In the genomic region with DNA sequence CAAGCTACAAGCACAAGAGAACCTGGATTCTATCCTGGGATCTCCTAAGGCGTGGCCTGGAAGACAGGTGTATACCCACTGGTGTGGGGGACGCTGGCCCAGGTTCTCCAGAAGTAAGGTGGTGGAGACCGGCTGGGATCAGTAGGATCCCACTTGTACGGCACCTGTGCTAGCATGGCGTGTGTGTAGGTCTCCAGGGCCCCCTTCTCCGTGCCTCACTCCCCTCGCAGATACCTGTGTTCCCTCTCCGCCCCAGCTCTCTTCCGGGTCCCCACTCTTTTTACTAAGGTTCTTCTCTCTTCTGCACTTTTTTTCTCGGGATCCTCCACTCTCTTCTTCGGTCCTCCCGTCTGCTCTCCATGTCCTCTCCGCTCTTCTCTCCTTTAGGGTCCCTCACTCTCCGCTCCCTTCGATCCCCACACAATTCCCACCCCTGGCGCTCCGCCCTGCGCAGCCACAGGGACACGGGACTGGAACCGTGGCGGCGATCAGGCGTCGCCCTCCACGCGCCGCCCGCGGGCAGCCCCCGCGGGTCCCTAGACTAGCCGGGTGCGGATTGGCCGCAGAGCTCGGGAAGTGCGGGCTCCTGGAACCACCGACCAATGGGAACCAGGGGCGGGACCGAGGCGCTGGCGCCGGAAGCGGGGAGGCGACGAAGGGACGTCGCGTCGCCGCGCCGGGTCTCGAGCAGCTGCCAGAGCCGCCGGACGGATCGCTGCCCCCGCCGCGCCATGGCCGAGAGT, we compare ENCODE assay signal across 1 mouse cellular context.
TF ChIP-seq lines count a peak whose summit lies in the region.

A gene (plus strand): TSS at position 627 of the 743 bp plus-strand sequence.

TF ChIP-seq in MEL, 35 proteins besides CTCF, POLR2A, EP300 and RAD21 (continued from another document):
- TF ChIP-seq MEF2A (IDR thresholded peaks at IDR 0.05; ENCODE audit: extremely low read depth, insufficient replicate concordance, low read depth, low read length, poor library complexity, severe bottlenecking) (no peak), ZNF384 (IDR thresholded peaks at IDR 0.05; ENCODE audit: low read depth, low read length) (peak; percentile 50; the same call in 1 of the 2 replicates)
